Mouse (Mus musculus) lung, embryonic 14.5 days (tissue): ENCODE results near the gene Slc25a22. TPM values are rescaled to one million over a fixed set of nuclear protein-coding genes. Genes with fewer than 3 reads are reported as not detected.
"Not testable (repeated sequence)": the region's sequence is repeated elsewhere in the genome, so short reads cannot be mapped to it uniquely, and the experiment has no call there.

Experiments
- ATAC-seq: fragments of 200-750 bp; cut with Nextera tagmentation; 2 replicates; pipeline ENCODE4 v1.8.0; 2017; ENCODE audit warnings: mild to moderate bottlenecking, moderate TSS enrichment, moderate library complexity; ENCODE audit not compliant: insufficient read depth
- DNase-seq: peaks from one replicate; pipeline ENCODE4 v3.0.0-alpha.2; 2015
- H3K27ac ChIP-seq: fragments of 300-500 bp; sonication (generic); 2 replicates; pipeline ENCODE4 v1.5.1; 2014; ENCODE audit warnings: low read depth, mild to moderate bottlenecking, moderate library complexity
- H3K27me3 ChIP-seq: fragments of 300-500 bp; sonication (generic); 2 replicates; pipeline ENCODE4 v1.6.1; 2014; ENCODE audit warnings: low read length, control low read depth; ENCODE audit not compliant: insufficient read depth
- H3K36me3 ChIP-seq: fragments of 300-500 bp; sonication (generic); 2 replicates; pipeline ENCODE4 v1.6.1; 2014; ENCODE audit warnings: control low read depth; ENCODE audit not compliant: insufficient read depth
- H3K4me1 ChIP-seq: fragments of 300-500 bp; sonication (generic); 2 replicates; pipeline ENCODE4 v1.6.1; 2014; ENCODE audit warnings: antibody characterized with exemption, control low read depth; ENCODE audit not compliant: insufficient read depth
- H3K4me2 ChIP-seq: fragments of 300-500 bp; sonication (generic); 2 replicates; pipeline ENCODE4 v1.6.1; 2014; ENCODE audit warnings: mild to moderate bottlenecking
- H3K4me3 ChIP-seq: fragments of 300-500 bp; sonication (generic); 2 replicates; pipeline ENCODE4 v1.5.1; 2014; ENCODE audit warnings: low read depth, low read length
- H3K9ac ChIP-seq: fragments of 300-500 bp; sonication (generic); 2 replicates; pipeline ENCODE4 v1.6.1; 2014
- H3K9me3 ChIP-seq: fragments of 300-500 bp; sonication (generic); 2 replicates; pipeline ENCODE4 v1.6.1; 2016; ENCODE audit warnings: low read depth, low read length, control low read depth
- CTCF ChIP-seq: IDR thresholded peaks from 2 replicates; pipeline ENCODE4 v1.5.1; 2016; ENCODE audit warnings: antibody characterized with exemption, low read depth
- WGBS: fragments of 180-500 bp; shearing (Covaris S2); extraction: QIAGEN DNeasy Blood & Tissue Kit; methylation state at CpG from one replicate; pipeline ENCODE4 v1.1.7; 2014; 5-methylcytosine and 5-hydroxymethylcytosine counted together
- polyA plus RNA-seq: library from polyadenylated mRNA; unstranded; fragments of >200 nt; fragmentation: Nextera tagmentation; extraction: Ambion mirVana; gene quantifications from 2 replicates; pipeline ENCODE4 v1.2.1, GENCODE M21; 2014

Slc25a22 gene
- polyA plus RNA-seq, 1 experiment from 2014 or later = 30.1 TPM

DNA sequence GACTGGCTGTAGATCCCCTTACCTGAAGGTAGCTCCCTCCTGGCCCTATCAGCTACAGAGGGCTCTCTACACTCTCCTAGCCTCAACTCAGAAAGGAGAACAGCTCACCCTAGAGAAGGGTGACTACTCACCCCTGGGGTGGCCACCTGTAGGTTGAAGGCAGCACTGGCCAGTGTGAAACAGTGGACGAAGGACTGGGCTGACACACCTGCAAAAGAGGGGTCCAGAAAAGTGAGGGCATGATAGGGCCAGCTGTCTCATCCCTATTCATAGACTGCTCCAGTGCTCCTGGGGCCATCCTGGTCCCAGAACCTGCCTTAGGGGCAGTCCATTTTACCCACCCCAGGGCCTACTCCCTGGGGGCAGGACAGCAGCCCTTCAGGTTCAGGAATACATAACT, 26.0 kb downstream of the Slc25a22 start:
- WGBS = 94% methylated on average over 1 of the region's 1 CpGs

GRCm38 (mm10) chr7:141410631-141411030, 27.1 kb downstream of the Slc25a22 start:
- TF ChIP-seq CTCF = no peak
- Histone ChIP-seq H3K9ac (no peak overlapping the region), H3K27me3 (no peaks in the 10 kb centered on the region), H3K36me3 (peaks cover 37% of the 10 kb centered on the region), H3K9me3 (no peaks in the 10 kb centered on the region), H3K4me1 (peaks cover 4% of the 10 kb centered on the region; the same call in 1 of the 2 replicates), H3K4me2 (no peak overlapping the region), H3K4me3 (no peak overlapping the region), H3K27ac (no peak overlapping the region)
- ATAC-seq (no peak), DNase-seq (no peak)
- WGBS = 81% methylated on average over 8 of the region's 8 CpGs

More for the DNA sequence above, 26.0 kb downstream of the Slc25a22 start:
- Histone ChIP-seq H3K36me3 (peaks cover 33% of the 10 kb centered on the region), H3K4me1 (peaks cover 4% of the 10 kb centered on the region; the same call in 1 of the 2 replicates), H3K9ac (no peak overlapping the region), H3K4me3 (no peak overlapping the region), H3K27me3 (no peaks in the 10 kb centered on the region), H3K4me2 (no peak overlapping the region), H3K9me3 (no peaks in the 10 kb centered on the region), H3K27ac (no peak overlapping the region)
- DNase-seq = no peak
- no peak for ATAC-seq
- no peak for TF ChIP-seq CTCF

- Histone ChIP-seq H3K27me3 (no peaks in the 10 kb centered on the region), H3K4me3 (no peak overlapping the region), H3K9me3 (no peaks in the 10 kb centered on the region), H3K4me2 (no peak overlapping the region), H3K9ac (no peak overlapping the region), H3K4me1 (peaks cover 4% of the 10 kb centered on the region; the same call in 1 of the 2 replicates), H3K27ac (no peak overlapping the region), H3K36me3 (peaks cover 37% of the 10 kb centered on the region)
- peak; percentile 62 for ATAC-seq
- TF ChIP-seq CTCF = peak; percentile 91
- 11% methylated on average over 11 of the region's 11 CpGs for WGBS
- peak; percentile 94 for DNase-seq
Observed at GRCm38 (mm10) chr7:141408833-141409232, 28.9 kb downstream of the Slc25a22 start.

GRCm38 (mm10) chr7:141407670-141408069, 30.0 kb downstream of the Slc25a22 start:
- not testable (repeated sequence) for H3K9me3 ChIP-seq, H3K4me2 ChIP-seq, DNase-seq, ATAC-seq, H3K27me3 ChIP-seq, H3K4me3 ChIP-seq, H3K27ac ChIP-seq, H3K4me1 ChIP-seq, H3K9ac ChIP-seq
- H3K36me3 ChIP-seq = peaks cover 45% of the 10 kb centered on the region
- 95% methylated on average over 7 of the region's 7 CpGs for WGBS

DNA sequence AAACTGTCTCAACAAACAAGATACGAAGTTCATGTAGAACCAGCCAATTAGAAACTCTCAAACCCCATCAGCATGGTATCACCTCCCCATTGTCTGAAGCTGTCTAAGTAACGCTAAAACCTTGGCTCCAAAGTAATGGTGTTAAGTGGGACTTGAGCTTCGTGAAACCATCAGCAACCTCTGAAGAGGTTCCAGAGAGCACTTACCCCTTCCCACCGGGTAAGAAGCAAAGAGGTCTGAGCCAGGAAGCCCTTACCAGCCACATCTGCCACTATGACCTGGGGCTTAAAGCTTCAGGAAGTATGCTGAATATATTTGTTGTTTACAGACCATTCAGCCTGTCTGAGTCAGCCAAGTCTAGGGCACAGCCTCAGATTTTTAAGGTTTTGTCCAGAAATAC, 32.2 kb downstream of the Slc25a22 start:
- peaks cover 60% of the 10 kb centered on the region for H3K36me3 ChIP-seq
- no peak overlapping the region for H3K4me3 ChIP-seq
- WGBS = 53% methylated on average over 4 of the region's 4 CpGs
- H3K27ac ChIP-seq = no peak overlapping the region
- no peak overlapping the region for H3K9ac ChIP-seq
- DNase-seq (no peak), ATAC-seq (no peak)
- no peak for TF ChIP-seq CTCF
- H3K4me2 ChIP-seq = no peak overlapping the region
- no peaks in the 10 kb centered on the region for H3K9me3 ChIP-seq
- H3K4me1 ChIP-seq = no peaks in the 10 kb centered on the region
- H3K27me3 ChIP-seq = no peaks in the 10 kb centered on the region

DNA sequence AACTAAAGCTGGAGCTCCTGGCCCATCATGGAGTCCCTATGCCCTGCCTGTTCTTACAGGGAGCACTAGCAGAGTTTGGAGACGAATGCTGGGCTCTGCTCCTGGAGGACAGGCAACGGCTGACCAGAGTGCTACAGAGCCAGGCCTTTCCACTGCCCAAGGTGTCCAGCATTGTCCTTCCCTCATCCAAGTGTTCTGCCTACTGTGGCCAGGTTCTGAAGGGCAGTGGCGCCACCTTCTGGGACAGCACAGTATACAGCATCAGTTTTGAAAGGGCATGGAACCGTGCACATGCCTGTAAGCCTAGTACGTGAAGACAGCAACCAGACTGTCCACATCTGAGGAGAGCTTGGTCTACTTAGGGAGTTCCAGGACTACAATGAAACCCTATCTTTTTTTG, 34.4 kb downstream of the Slc25a22 start:
- no peaks in the 10 kb centered on the region for H3K9me3 ChIP-seq

DNA sequence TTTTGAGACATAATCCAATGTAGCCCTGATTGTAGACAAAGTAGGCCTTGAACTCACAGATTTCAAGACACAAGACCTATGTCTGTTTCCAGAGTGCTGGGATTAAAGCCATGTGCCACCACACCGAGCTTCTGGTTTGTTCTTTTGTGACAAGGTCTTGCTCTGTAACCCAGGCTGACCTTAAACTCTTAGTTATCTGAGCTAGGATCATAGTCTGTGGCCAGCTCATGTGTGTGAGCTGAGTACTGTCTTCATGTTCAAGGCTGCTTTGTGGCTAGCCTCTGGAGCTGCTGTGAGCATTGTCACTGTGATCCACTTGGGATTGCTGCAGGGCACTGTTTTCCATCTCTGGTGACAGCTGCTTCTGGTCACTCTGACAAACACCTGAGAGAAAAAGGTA, 42.3 kb downstream of the Slc25a22 start:
- H3K4me2 ChIP-seq = no peak overlapping the region
- no peak overlapping the region for H3K4me3 ChIP-seq

More for the DNA sequence above, 34.4 kb downstream of the Slc25a22 start:
- no peaks in the 10 kb centered on the region for H3K27me3 ChIP-seq
- WGBS = 53% methylated on average over 5 of the region's 5 CpGs
- peak; percentile 68 for DNase-seq
- H3K4me1 ChIP-seq = no peaks in the 10 kb centered on the region
- no peak overlapping the region for H3K9ac ChIP-seq
- ATAC-seq = peak; percentile 72
- no peak overlapping the region for H3K4me2 ChIP-seq
- H3K4me3 ChIP-seq = no peak overlapping the region
- H3K27ac ChIP-seq = no peak overlapping the region
- peaks cover 58% of the 10 kb centered on the region for H3K36me3 ChIP-seq
- peak; percentile 87 for TF ChIP-seq CTCF

GRCm38 (mm10) chr7:141394771-141395170, 42.9 kb downstream of the Slc25a22 start:
- peaks cover 3% of the 10 kb centered on the region; the same call in 1 of the 2 replicates for H3K4me1 ChIP-seq
- no peak for ATAC-seq
- no peak overlapping the region for H3K9ac ChIP-seq
- peak; percentile 89 for TF ChIP-seq CTCF
- H3K27me3 ChIP-seq = no peaks in the 10 kb centered on the region
- WGBS = 22% methylated on average over 6 of the region's 6 CpGs
- H3K4me2 ChIP-seq = no peak overlapping the region
- no peaks in the 10 kb centered on the region for H3K9me3 ChIP-seq
- DNase-seq = peak; percentile 80
- peaks cover 32% of the 10 kb centered on the region for H3K36me3 ChIP-seq
- no peak overlapping the region for H3K27ac ChIP-seq
- H3K4me3 ChIP-seq = no peak overlapping the region

More for the DNA sequence above, 42.3 kb downstream of the Slc25a22 start:
- ATAC-seq (no peak), DNase-seq (no peak)
- Histone ChIP-seq H3K9me3 (no peaks in the 10 kb centered on the region), H3K27me3 (no peaks in the 10 kb centered on the region), H3K9ac (no peak overlapping the region), H3K27ac (no peak overlapping the region), H3K36me3 (peaks cover 38% of the 10 kb centered on the region), H3K4me1 (peaks cover 3% of the 10 kb centered on the region; the same call in 1 of the 2 replicates)
- no peak for TF ChIP-seq CTCF
- 87% methylated on average over 1 of the region's 1 CpGs for WGBS
